Mouse (Mus musculus): Measurements from ENCODE around the gene Hbb-bt. TPM values are rescaled to one million over a fixed set of nuclear protein-coding genes. Genes with fewer than 3 reads are reported as not detected.

Hbb-bt gene
- 34.6 and 126 TPM in 2 replicates for polyA plus RNA-seq (2012; rRNA removed; ENCODE audit: low replicate concordance)

DNA sequence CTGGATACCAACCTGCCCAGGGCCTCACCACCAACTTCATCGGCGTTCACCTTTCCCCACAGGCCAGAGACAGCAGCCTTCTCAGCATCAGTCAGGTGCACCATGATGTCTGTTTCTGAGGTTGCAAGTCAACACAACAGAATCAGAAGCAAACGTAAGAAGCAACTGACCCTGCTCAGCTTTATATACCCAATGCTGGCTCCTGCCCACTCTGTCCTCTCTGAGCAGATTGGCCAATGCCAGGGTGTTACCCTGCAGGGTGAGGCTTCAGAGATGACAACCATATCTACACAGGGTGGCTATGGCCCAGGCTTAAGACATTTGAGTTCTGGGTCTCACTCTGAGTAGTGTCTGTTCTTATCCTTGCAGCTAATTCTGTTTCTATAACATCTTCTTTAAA is at the start of gene Hbb-bt:
Hbb-bt (minus strand) TSS at position 231 of the 400 bp plus-strand sequence.

DNA sequence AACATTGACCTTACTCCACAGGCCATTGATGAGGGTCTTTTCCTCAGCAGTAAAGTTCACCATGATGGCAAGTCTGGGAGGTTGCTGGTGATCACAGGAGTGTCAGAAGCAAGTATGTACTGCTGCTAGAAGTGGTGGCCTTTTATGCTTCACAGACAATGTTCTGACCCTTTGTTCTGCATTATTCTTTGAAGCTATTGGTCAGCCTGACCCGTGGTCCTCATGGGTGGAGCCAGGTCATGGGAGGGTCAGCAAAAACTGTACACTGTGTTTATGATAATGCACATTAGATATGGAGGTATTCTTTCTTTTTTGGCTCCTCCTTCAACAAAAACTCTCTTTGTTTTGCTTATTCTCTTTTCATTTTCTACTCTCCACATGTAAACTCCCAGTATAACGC is 39.3 kb upstream of the Hbb-bt start, which contains the start of gene Hbb-y:
Hbb-y (minus strand) TSS at position 127 of the 400 bp plus-strand sequence.

DNA sequence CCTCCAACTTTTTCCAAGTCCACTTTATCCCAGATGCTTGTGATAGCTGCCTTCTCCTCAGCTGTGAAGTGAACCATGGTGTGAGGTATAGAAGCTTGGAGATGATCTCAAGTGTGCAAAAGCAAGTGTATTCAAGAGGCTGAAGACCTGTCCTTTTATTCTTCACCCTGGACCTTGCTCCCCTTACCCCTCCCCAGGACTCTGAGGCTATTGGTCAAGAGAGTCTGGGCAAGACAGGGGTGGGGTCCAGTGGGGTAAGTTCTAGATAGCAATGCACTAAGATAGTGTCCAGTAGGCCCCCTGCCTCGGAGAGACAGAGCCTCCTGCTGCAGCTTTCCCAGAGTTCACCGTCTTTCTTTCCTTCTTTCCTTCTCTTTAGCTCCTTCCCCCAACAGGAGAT is 29.2 kb upstream of the Hbb-bt start, which contains the start of gene Hbb-bh1:
Hbb-bh1 (minus strand) TSS at position 131 of the 400 bp plus-strand sequence.

DNA sequence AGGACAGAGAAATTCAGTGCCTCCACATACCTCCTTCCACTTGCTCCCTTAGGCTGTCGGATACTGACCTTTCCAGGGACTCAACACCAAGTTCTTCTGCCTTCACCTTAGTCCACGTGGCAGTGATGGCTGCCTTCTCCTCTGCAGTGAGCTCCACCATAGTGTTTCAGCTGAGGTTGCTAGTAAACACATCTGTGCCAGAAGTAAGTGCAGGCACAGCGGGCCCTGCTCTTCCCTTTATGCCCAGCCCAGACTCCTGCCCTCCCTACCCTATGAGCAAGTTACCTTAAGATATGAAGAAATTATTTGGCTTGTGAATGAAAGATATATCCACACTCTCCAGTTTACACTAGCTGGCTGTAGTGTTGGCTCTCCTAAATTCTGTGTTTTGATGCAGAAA is 26.5 kb upstream of the Hbb-bt start, which contains the start of gene Hbb-bh2:
Hbb-bh2 (minus strand) TSS at position 253 of the 400 bp plus-strand sequence.

DNA sequence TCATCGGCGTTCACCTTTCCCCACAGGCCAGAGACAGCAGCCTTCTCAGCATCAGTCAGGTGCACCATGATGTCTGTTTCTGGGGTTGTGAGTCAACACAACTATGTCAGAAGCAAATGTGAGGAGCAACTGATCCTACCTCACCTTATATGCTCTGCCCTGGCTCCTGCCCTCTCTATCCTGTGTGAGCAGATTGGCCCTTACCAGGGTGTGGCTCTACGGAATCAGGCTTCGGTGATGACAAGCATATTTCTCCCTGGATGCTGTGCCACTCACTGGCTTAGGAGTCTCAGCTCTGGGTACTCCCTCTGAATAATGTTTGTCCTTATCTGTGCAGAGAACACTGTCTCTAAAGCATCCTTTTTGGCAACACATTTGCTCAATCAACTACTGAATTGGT is 14.0 kb upstream of the Hbb-bt start, which contains the start of gene Hbb-bs:
Hbb-bs (minus strand) TSS at position 289 of the 400 bp plus-strand sequence.

DNA sequence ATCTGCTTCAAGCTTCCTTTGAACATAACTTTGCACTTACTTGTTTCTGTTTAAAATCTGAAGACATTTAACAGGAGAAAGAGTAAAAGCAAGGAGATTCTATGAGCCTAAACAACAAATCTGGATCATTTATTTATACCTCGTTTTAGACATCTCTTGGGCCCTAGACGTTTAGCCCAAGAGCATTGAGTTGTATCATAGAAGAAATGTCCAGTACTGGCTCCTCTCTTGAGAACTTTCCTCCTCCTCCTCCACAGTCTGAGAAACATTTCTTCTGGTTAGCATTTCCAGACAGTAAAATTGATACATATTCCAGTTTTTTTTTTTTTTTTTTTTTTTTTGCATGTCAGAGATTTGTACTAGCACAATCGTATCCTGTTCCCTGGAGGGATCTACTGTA is 22.1 kb downstream of the Hbb-bt start, which contains the start of gene Olfr67:
Olfr67 (minus strand) TSS at position 101 of the 400 bp plus-strand sequence.

DNA sequence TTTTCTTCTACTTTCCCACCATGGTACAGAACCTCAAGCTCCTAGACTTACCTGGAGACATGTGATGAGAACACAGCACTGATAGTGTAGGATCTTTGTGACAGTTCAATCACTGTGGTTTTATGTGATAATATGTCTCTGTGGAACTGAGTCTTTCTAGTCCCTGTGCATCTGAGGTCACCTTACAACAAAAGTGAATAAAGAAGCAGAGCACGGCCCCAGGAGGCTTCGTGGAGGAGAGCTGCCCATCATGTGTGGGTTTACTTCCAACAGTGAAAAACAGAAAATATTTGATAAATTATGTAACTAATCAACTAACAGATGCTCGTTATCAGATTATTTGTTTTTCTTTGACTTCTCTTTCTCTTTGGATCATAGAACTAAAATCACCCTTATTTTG is 34.2 kb downstream of the Hbb-bt start, which contains the start of gene Olfr68:
Olfr68 (minus strand) TSS at position 101 of the 400 bp plus-strand sequence.

DNA sequence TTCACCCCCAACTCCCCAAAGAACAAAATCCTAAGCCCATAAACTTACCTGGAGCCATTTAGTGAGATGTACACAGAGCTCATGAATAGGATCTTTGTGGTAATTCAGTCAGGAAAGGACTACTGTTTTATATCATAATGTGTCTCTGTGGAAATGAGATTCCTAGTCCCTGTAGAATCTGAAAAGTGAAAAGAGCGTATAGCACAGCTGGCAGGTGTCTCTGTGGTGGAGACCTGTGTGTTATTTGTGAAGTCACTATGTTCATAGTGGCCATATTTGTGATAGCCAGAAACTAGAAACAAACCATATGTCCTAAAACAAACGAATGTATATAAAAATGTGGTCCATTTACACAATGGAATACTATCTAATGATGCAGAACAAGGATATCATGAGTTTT is 42.3 kb downstream of the Hbb-bt start, which contains the start of gene Olfr69:
Olfr69 (minus strand) TSS at position 101 of the 400 bp plus-strand sequence.

Other genes starting within 250 kb of the Hbb-bt start
- gene Olfr616, start 244.9 kb downstream of the Hbb-bt start, polyA plus RNA-seq (2012; rRNA removed; ENCODE audit: low replicate concordance), result not detected in 2 replicates
- not detected in 2 replicates for gene Olfr617, start 240.9 kb downstream of the Hbb-bt start, polyA plus RNA-seq (2012; rRNA removed; ENCODE audit: low replicate concordance)
- not detected in 2 replicates for gene Olfr618, start 223.9 kb downstream of the Hbb-bt start, polyA plus RNA-seq (2012; rRNA removed; ENCODE audit: low replicate concordance)
- not detected in 2 replicates for gene Olfr619, start 213.4 kb downstream of the Hbb-bt start, polyA plus RNA-seq (2012; rRNA removed; ENCODE audit: low replicate concordance)
- gene Olfr620, start 201.5 kb downstream of the Hbb-bt start, polyA plus RNA-seq (2012; rRNA removed; ENCODE audit: low replicate concordance), result not detected in 2 replicates
- gene Olfr622, start 171.3 kb downstream of the Hbb-bt start, polyA plus RNA-seq (2012; rRNA removed; ENCODE audit: low replicate concordance), result not detected in 2 replicates
- gene Olfr623, start 150.3 kb downstream of the Hbb-bt start, polyA plus RNA-seq (2012; rRNA removed; ENCODE audit: low replicate concordance), result not detected in 2 replicates
- not detected in 2 replicates for gene Olfr624, start 142.8 kb downstream of the Hbb-bt start, polyA plus RNA-seq (2012; rRNA removed; ENCODE audit: low replicate concordance)
- gene Olfr625-ps1, start 131.3 kb downstream of the Hbb-bt start, polyA plus RNA-seq (2012; rRNA removed; ENCODE audit: low replicate concordance), result not detected in 2 replicates
- not detected in 2 replicates for gene Olfr243, start 99.3 kb downstream of the Hbb-bt start, polyA plus RNA-seq (2012; rRNA removed; ENCODE audit: low replicate concordance)
- not detected in 2 replicates for gene Olfr628, start 83.6 kb downstream of the Hbb-bt start, polyA plus RNA-seq (2012; rRNA removed; ENCODE audit: low replicate concordance)
- gene Olfr629, start 69.1 kb downstream of the Hbb-bt start, polyA plus RNA-seq (2012; rRNA removed; ENCODE audit: low replicate concordance), result not detected in 2 replicates
- not detected in 2 replicates for gene Olfr630, start 56.7 kb downstream of the Hbb-bt start, polyA plus RNA-seq (2012; rRNA removed; ENCODE audit: low replicate concordance)
- not detected in 2 replicates for gene Olfr69, start 42.4 kb downstream of the Hbb-bt start, polyA plus RNA-seq (2012; rRNA removed; ENCODE audit: low replicate concordance)
- not detected in 2 replicates for gene Olfr68, start 34.3 kb downstream of the Hbb-bt start, polyA plus RNA-seq (2012; rRNA removed; ENCODE audit: low replicate concordance)
- gene Olfr67, start 22.2 kb downstream of the Hbb-bt start, polyA plus RNA-seq (2012; rRNA removed; ENCODE audit: low replicate concordance), result not detected in 2 replicates
- gene Hbb-bs, start 14.1 kb upstream of the Hbb-bt start, polyA plus RNA-seq (2012; rRNA removed; ENCODE audit: low replicate concordance), result 335 and 1,183 TPM in 2 replicates
- not detected in 2 replicates for gene Hbb-bh2, start 26.5 kb upstream of the Hbb-bt start, polyA plus RNA-seq (2012; rRNA removed; ENCODE audit: low replicate concordance)
- not detected in 2 replicates for gene Hbb-bh1, start 29.2 kb upstream of the Hbb-bt start, polyA plus RNA-seq (2012; rRNA removed; ENCODE audit: low replicate concordance)
- not detected in 2 replicates for gene Hbb-y, start 39.2 kb upstream of the Hbb-bt start, polyA plus RNA-seq (2012; rRNA removed; ENCODE audit: low replicate concordance)
- gene Olfr66, start 72.3 kb upstream of the Hbb-bt start, polyA plus RNA-seq (2012; rRNA removed; ENCODE audit: low replicate concordance), result not detected in 2 replicates
- gene Olfr64, start 80.5 kb upstream of the Hbb-bt start, polyA plus RNA-seq (2012; rRNA removed; ENCODE audit: low replicate concordance), result not detected in 2 replicates
- gene Olfr65, start 89.5 kb upstream of the Hbb-bt start, polyA plus RNA-seq (2012; rRNA removed; ENCODE audit: low replicate concordance), result not detected in 2 replicates
- gene Olfr631, start 114.8 kb upstream of the Hbb-bt start, polyA plus RNA-seq (2012; rRNA removed; ENCODE audit: low replicate concordance), result not detected in 2 replicates
- gene Olfr632, start 120.4 kb upstream of the Hbb-bt start, polyA plus RNA-seq (2012; rRNA removed; ENCODE audit: low replicate concordance), result 0.20 TPM in 1 of 2 replicates, not detected in the other
- not detected in 2 replicates for gene Olfr633, start 130.4 kb upstream of the Hbb-bt start, polyA plus RNA-seq (2012; rRNA removed; ENCODE audit: low replicate concordance)
- gene Olfr635, start 157.2 kb upstream of the Hbb-bt start, polyA plus RNA-seq (2012; rRNA removed; ENCODE audit: low replicate concordance), result not detected in 2 replicates
- gene Olfr638, start 184.8 kb upstream of the Hbb-bt start, polyA plus RNA-seq (2012; rRNA removed; ENCODE audit: low replicate concordance), result not detected in 2 replicates
- not detected in 2 replicates for gene Olfr639, start 203.3 kb upstream of the Hbb-bt start, polyA plus RNA-seq (2012; rRNA removed; ENCODE audit: low replicate concordance)
- not detected in 2 replicates for gene Olfr640, start 211.6 kb upstream of the Hbb-bt start, polyA plus RNA-seq (2012; rRNA removed; ENCODE audit: low replicate concordance)
- gene Olfr641, start 221.4 kb upstream of the Hbb-bt start, polyA plus RNA-seq (2012; rRNA removed; ENCODE audit: low replicate concordance), result not detected in 2 replicates
- not detected in 2 replicates for gene Olfr642, start 238.7 kb upstream of the Hbb-bt start, polyA plus RNA-seq (2012; rRNA removed; ENCODE audit: low replicate concordance)
- not detected in 2 replicates for gene 4930516K23Rik, start 247.4 kb upstream of the Hbb-bt start, polyA plus RNA-seq (2012; rRNA removed; ENCODE audit: low replicate concordance)

Data from duodenum, adult 2 months (tissue).